ENCODE assay signal across 8 mouse cellular contexts in the genomic region with DNA sequence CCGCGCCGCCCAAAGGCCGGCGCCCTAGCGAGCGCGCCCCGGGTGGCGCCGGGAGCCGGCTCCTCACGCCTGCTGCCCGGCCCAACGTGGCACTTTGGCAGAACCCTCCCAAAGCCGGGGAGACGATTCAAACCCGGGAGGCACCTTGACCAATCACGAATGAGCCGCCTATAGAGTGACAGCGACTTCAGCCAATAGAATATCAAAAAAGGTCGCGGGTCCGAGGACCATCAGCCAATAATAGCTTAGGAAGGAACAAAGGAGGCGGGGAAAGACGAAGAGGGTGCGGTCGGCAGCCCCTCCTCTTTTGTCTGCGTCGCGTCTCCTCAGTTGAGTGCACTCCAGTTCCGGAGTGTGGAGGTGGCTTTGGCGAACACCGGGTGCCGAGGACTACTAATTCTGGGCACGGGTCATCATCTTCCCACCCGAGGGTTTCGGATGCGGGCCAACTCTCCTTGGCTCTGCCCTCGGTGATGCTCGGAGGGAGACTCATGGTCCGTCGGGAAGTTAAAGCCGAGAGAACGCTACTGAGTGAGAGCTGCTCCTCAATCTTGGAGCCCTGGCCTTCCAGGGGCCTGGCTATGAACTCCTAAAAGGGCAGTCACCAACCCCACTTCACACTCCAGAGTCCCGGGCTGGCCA. TPM values are rescaled to one million over a fixed set of nuclear protein-coding genes. Genes with fewer than 3 reads are reported as not detected.
DNase-seq lines count a peak whose midpoint lies in the region; ATAC-seq lines count a peak whose summit lies in the region.

A gene (minus strand): TSS at position 113 of the 642 bp plus-strand sequence.
A gene (plus strand): TSS at position 310 of the 642 bp plus-strand sequence.

- no peaks in the 10 kb centered on the region for H3K36me3 ChIP-seq in intestine, embryonic 14.5 days (ENCODE audit: control insufficient read depth, insufficient read depth, low read length)

- intact Hi-C loops in left cerebral cortex, postnatal 14 days (cut with DNase I) = loop anchor here (5.0 kb wide), 1 partner anchor 50 kb away; a partner anchor contains a TSS

- peaks cover 14% of the 10 kb centered on the region; the same call in 1 of the 2 replicates for H3K4me1 ChIP-seq in intestine, embryonic 14.5 days (replicated peaks; ENCODE audit: control insufficient read depth, insufficient read depth, low read length)

- H3K9me3 ChIP-seq in intestine, embryonic 14.5 days (ENCODE audit: control insufficient read depth, low read length) = no peaks in the 10 kb centered on the region

- peak; percentile 90 to 96 for DNase-seq in adrenal gland, adult 18-20 months (ENCODE audit: low spot score in 2 of 2)
- peak; percentile 97 for DNase-seq in embryo, embryonic 11 days
- peak; percentile 94 for DNase-seq in gastrocnemius, postnatal 25 days
- peak; percentile 98 for DNase-seq in intestine, embryonic 14.5 days (ENCODE audit: low spot score)
- DNase-seq in left cerebral cortex, postnatal 14 days (ENCODE audit: low spot score in 2 of 2) = peak; percentile 96 to 98
- DNase-seq in mesoderm, embryonic 11.5 days (ENCODE audit: low read depth, low spot score) = peak; percentile 98
- DNase-seq in right cerebral cortex, postnatal 36 days (ENCODE audit: low spot score in 2 of 2) = peak; percentile 87 to 94
- peak; percentile 98 for DNase-seq in yolk sac, embryonic 10.5 days (ENCODE audit: low spot score)

- H3K4me3 ChIP-seq in intestine, embryonic 14.5 days (ENCODE audit: low read depth, low read length) = peak within 1 kb of the TSS; percentile 87

- peak within 1 kb of the TSS; percentile 70; the same call in 1 of the 2 replicates for H3K27ac ChIP-seq in intestine, embryonic 14.5 days (ENCODE audit: low read depth)

- WGBS in intestine, embryonic 14.5 days = under 1% methylated on average over 46 of the region's 46 CpGs

- peak within 1 kb of the TSS; percentile 91 for H3K4me2 ChIP-seq in intestine, embryonic 14.5 days (ENCODE audit: low read length)

- H3K27me3 ChIP-seq in intestine, embryonic 14.5 days (replicated peaks; ENCODE audit: control insufficient read depth, insufficient read depth, low read length) = 0 out of 2 replicates have a peak, but pooled peaks cover 4% of the 10 kb centered on the region

- H3K9ac ChIP-seq in intestine, embryonic 14.5 days (ENCODE audit: low read length) = peak within 1 kb of the TSS; percentile 75

- peak; percentile 96 for ATAC-seq in intestine, embryonic 14.5 days (replicated peaks; ENCODE audit: low FRiP score, low TSS enrichment, low read depth)

RNA-seq across cellular contexts. Expression of the first gene that starts in this region (rescaled TPM):
- 10 to 100 TPM in 1 of 2 experiments, 1 to 10 TPM in 1; 8.6 to 19.6 TPM for total RNA-seq in adrenal gland, adult 18-20 months (2021)
- 1 to 10 TPM; 4.4 to 5.0 TPM for total RNA-seq in gastrocnemius, postnatal 25 days (2021)
- polyA plus RNA-seq in intestine, embryonic 14.5 days (2014; fragmentation: Nextera tagmentation; extraction: Ambion mirVana) = 12.4 and 13.7 TPM in 2 replicates
- 1 to 10 TPM; 4.6 to 4.7 TPM for total RNA-seq in left cerebral cortex, postnatal 14 days (2021)

RNA-seq across cellular contexts. Expression of the second gene that starts in this region (rescaled TPM):
- total RNA-seq in adrenal gland, adult 18-20 months (2021) = not detected
- total RNA-seq in gastrocnemius, postnatal 25 days (2021) = not detected
- polyA plus RNA-seq in intestine, embryonic 14.5 days (2014; fragmentation: Nextera tagmentation; extraction: Ambion mirVana) = 0.65 and 0.76 TPM in 2 replicates
- total RNA-seq in left cerebral cortex, postnatal 14 days (2021) = under 1 TPM in 1 of 2 experiments, not detected in 1; 0.32 TPM

Comparison
In these comparisons a context has a peak if more than half of its experiments do, and no peak if none do; other contexts are left out.
1. Peak in every context shown above with its lines: DNase-seq, ATAC-seq, H3K4me3 ChIP-seq and H3K27ac ChIP-seq.